Mouse (Mus musculus) liver, embryonic 14.5 days (tissue): Measurements from ENCODE around the gene Fzd9. TPM values are rescaled to one million over a fixed set of nuclear protein-coding genes. Genes with fewer than 3 reads are reported as not detected.

ENCODE experiments used
- ATAC-seq: fragments of 200-750 bp; cut with Nextera tagmentation; 2 replicates; pipeline ENCODE4 v1.8.0; 2017; ENCODE audit warnings: moderate number of reproducible peaks, mild to moderate bottlenecking, moderate library complexity; ENCODE audit not compliant: insufficient read depth
- DNase-seq, 3 experiments: peaks; one replicate each; pipeline ENCODE4 v3.0.0-alpha.2; 2012 to 2013; ENCODE audit warnings: low read depth in 3 of 3, low spot score in 3 of 3
- H3K27ac ChIP-seq: fragments of 300-500 bp; sonication (generic); 2 replicates; pipeline ENCODE4 v1.5.1; 2014; ENCODE audit warnings: moderate library complexity, mild to moderate bottlenecking, control low read depth, inconsistent platforms
- H3K27me3 ChIP-seq: fragments of 300-500 bp; sonication (generic); 2 replicates; pipeline ENCODE4 v1.6.1; 2014; ENCODE audit warnings: mild to moderate bottlenecking, low read length, moderate library complexity; ENCODE audit not compliant: control insufficient read depth, insufficient read depth
- H3K36me3 ChIP-seq: fragments of 300-500 bp; sonication (generic); replicated peaks from 2 replicates; pipeline ENCODE4 v1.6.1; 2014; ENCODE audit warnings: low read depth; ENCODE audit not compliant: control insufficient read depth, insufficient read depth
- H3K4me1 ChIP-seq, 2 experiments: fragments of 200-500 bp in 1 of 2; fragments of 300-500 bp in 1 of 2; sonication (generic) in 1 of 2; replicated peaks; 2 replicates each; pipeline ENCODE4 v1.6.1; 2012 to 2014; ENCODE audit warnings: antibody characterized with exemption in 1 of 2, inconsistent platforms in 1 of 2, low read length in 1 of 2; ENCODE audit not compliant: control insufficient read depth in 2 of 2, insufficient read depth in 2 of 2
- H3K4me2 ChIP-seq: fragments of 300-500 bp; sonication (generic); 2 replicates; pipeline ENCODE4 v1.6.1; 2014; ENCODE audit warnings: low read depth, mild to moderate bottlenecking, control low read depth, moderate library complexity
- H3K4me3 ChIP-seq, 2 experiments: fragments of 200-500 bp in 1 of 2; fragments of 300-500 bp in 1 of 2; sonication (generic) in 1 of 2; 2 replicates each; pipeline ENCODE4 v1.5.1; 2012 to 2014; ENCODE audit warnings: low read depth in 2 of 2, low read length in 2 of 2, mild to moderate bottlenecking in 2 of 2, control low read depth in 1 of 2, inconsistent platforms in 1 of 2, moderate library complexity in 1 of 2; ENCODE audit not compliant: insufficient read depth in 1 of 2
- H3K9ac ChIP-seq: fragments of 300-500 bp; sonication (generic); replicated peaks from 2 replicates; pipeline ENCODE4 v1.6.1; 2014; ENCODE audit warnings: mild to moderate bottlenecking, control low read depth, moderate library complexity
- H3K9me3 ChIP-seq: fragments of 300-500 bp; sonication (generic); 2 replicates; pipeline ENCODE4 v1.6.1; 2016; ENCODE audit warnings: low read length, mixed read lengths; ENCODE audit not compliant: control insufficient read depth
- CTCF ChIP-seq: IDR thresholded peaks from 2 replicates; pipeline ENCODE4 v1.5.1; 2016; ENCODE audit warnings: antibody characterized with exemption, low read depth, control low read depth
- EP300 ChIP-seq: IDR thresholded peaks from 2 replicates; pipeline ENCODE4 v1.6.1; 2016; ENCODE audit warnings: antibody characterized with exemption, low read depth
- WGBS: fragments of 180-500 bp; shearing (Covaris S2); extraction: QIAGEN DNeasy Blood & Tissue Kit; methylation state at CpG from one replicate; pipeline ENCODE4 v1.1.7; 2014; ENCODE audit not compliant: insufficient replicate concordance; 5-methylcytosine and 5-hydroxymethylcytosine counted together
- polyA plus RNA-seq, 2 experiments: library from polyadenylated mRNA; depleted of rRNA in 1 of 2; stranded (reverse) in 1 of 2; unstranded in 1 of 2; fragments of >200 nt; fragmentation: Nextera tagmentation in 1 of 2; extraction: Ambion mirVana in 1 of 2; gene quantifications; 2 replicates each; pipeline versions ENCODE4 v1.2.1 to v1.2.3; 2012 to 2014

The Fzd9 gene
- polyA plus RNA-seq, 2 experiments = 0.19 to 0.25 TPM

DNA sequence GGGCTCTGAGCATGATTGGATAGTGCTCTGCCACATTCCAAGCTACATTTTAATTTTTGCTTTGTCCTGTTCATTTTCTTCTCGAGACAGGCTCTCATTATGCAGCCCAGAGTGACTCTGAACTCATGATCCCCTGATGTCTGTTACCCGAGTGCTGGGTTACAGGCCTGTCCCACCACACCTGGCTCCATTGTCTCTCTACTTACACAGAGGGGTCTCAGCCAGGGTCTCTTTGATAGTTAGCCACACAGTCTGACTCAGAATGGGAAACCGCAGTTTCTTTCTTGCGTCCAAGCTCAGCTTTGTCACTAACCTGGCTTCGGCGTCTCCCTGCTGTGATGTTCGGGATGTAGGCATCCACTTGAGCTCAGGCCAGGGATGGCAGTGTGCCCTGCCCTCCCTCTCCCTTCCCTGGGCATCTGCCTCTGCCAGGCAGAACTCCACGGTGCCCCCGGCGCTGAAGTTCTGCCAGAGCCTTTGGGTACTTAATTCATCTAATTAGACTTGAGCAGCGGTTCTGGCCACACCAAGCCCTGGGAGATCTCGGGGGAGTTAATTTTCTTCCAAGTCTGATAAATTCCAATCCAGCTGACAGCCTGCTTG, 20.6 kb upstream of the Fzd9 start:
- Histone ChIP-seq H3K4me3 (no peak overlapping the region), H3K4me2 (no peak overlapping the region), H3K27ac (no peak overlapping the region), H3K27me3 (peaks cover 4% of the 10 kb centered on the region), H3K4me1 (no peaks in the 10 kb centered on the region), H3K9ac (no peak overlapping the region), H3K9me3 (no peaks in the 10 kb centered on the region), H3K36me3 (no peaks in the 10 kb centered on the region)
- DNase-seq (no peak), ATAC-seq (no peak)
- TF ChIP-seq CTCF (no peak), EP300 (no peak)
- WGBS = 77% methylated on average over 12 of the region's 12 CpGs

DNA sequence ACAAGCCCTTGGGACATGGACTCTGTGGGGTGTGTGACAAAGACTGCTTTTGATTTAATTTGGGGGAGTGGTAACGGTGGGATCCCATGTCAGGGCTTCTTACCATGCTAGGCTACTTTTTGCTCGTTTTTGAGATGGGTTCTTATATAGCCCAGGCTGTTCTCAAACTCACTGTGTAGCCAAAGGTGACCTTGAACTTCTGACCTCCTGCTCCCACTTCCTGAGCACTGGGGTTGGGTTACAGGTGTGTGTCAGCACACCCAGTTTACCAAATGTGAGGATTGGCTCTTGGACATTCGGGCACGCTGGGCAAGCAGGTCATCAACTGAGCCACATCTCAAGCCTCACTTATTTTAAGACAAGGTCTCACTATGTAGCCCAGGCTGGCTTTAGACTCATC, 19.3 kb upstream of the Fzd9 start:
- Histone ChIP-seq H3K36me3 (no peaks in the 10 kb centered on the region), H3K4me3 (no peak overlapping the region), H3K9me3 (no peaks in the 10 kb centered on the region), H3K27me3 (no peaks in the 10 kb centered on the region), H3K4me1 (no peaks in the 10 kb centered on the region), H3K9ac (no peak overlapping the region), H3K4me2 (no peak overlapping the region), H3K27ac (no peak overlapping the region)
- 59% methylated on average over 4 of the region's 4 CpGs for WGBS
- DNase-seq (no peak), ATAC-seq (no peak)
- TF ChIP-seq CTCF = no peak
- TF ChIP-seq EP300 = no peak

DNA sequence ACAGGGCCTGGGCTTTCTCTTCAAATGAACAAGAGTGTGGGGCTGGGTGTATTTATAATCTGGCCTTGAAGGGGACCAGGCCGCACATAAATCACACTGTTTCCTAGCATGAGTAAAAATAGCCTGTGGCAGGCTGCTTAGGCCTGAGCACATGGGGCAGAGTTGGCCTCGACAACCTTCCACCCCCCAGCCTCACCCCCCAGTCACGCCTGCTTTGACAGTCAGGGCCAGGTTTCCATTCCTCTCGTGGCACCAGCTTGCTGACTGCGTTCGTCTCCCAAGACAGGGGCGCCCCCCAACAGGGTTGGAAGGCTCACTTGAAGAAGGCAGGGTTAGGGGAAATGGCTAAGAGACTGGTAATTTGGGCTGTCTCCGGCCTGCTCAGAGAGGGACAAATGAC, 18.4 kb upstream of the Fzd9 start:
- Histone ChIP-seq H3K4me2 (no peak overlapping the region), H3K4me1 (no peaks in the 10 kb centered on the region), H3K27ac (no peak overlapping the region), H3K9me3 (no peaks in the 10 kb centered on the region), H3K36me3 (no peaks in the 10 kb centered on the region), H3K4me3 (no peak overlapping the region), H3K9ac (no peak overlapping the region), H3K27me3 (no peaks in the 10 kb centered on the region)
- TF ChIP-seq CTCF = no peak
- TF ChIP-seq EP300 = no peak
- WGBS = 52% methylated on average over 8 of the region's 8 CpGs
- DNase-seq = no peak
- no peak for ATAC-seq

DNA sequence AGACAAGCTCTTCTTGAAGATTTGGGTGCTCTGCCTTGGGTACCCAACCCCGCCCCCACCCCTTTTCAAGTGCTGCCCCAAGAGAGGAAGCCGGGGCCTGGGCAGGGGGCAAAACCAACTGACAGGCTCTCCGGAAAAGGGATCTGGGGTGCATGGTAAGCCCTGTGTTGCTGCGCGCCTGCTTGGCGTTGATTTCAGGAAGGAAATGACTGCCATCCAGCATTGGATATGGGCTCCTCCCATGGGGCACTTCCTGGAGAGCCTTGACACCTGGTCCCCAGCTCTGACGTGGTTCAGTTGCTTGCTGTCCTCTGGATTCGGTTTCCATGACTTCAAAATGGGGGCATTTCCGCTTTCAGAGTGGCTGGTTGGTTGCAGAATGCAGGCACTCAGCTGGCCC, 13.5 kb upstream of the Fzd9 start:
- DNase-seq (peak in 1 of 3 experiments; percentile 23), ATAC-seq (no peak)
- no peaks in the 10 kb centered on the region for H3K36me3 ChIP-seq
- no peak overlapping the region for H3K27ac ChIP-seq
- no peaks in the 10 kb centered on the region for H3K27me3 ChIP-seq
- no peak overlapping the region for H3K9ac ChIP-seq
- no peaks in the 10 kb centered on the region for H3K9me3 ChIP-seq
- peaks cover 0 to 3% of the 10 kb centered on the region in 2 experiments; a peak in 1 of 4 replicates for H3K4me1 ChIP-seq
- H3K4me3 ChIP-seq = no peak overlapping the region
- TF ChIP-seq EP300 = no peak
- TF ChIP-seq CTCF = no peak
- no peak overlapping the region; the same call in 1 of the 2 replicates for H3K4me2 ChIP-seq
- WGBS = 13% methylated on average over 9 of the region's 9 CpGs

DNA sequence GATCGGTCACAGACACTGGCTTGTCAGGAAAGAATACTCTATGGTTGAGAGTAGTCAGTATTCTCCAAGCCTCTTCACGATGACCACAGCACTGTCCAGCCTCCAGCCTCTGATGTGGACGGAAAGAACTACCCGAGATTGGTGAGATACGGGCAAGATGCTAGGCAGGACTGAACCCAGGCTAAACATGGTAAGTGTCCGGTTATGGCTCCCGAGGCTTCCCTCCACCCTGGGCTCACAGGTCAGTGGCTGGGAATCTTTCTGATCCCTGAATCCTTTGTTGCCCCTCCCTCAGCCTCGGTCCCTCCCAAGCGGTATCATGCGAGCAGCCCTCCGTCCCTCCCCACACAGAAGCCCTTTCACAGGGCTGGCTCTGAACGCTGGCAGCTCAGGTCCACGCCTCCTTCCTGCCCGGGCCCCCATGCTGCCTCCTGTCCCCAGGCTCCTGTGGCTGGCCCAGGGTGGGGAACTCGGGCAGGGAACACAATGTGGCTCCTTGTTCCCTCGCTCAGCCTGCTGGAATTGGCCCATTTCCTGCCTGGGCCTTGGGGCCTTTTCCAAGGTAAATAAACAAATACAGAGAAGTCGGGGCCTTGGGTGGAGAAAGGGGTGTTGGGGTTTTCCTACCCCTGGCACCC, 13.0 kb upstream of the Fzd9 start:
- peaks cover 0 to 3% of the 10 kb centered on the region in 2 experiments; a peak in 1 of 4 replicates for H3K4me1 ChIP-seq
- TF ChIP-seq EP300 (no peak), CTCF (no peak)
- H3K27ac ChIP-seq = no peak overlapping the region
- H3K9ac ChIP-seq = no peak overlapping the region
- DNase-seq (no peak), ATAC-seq (no peak)
- WGBS = 13% methylated on average over 17 of the region's 17 CpGs
- no peaks in the 10 kb centered on the region for H3K36me3 ChIP-seq
- H3K4me2 ChIP-seq = no peak overlapping the region; the same call in 1 of the 2 replicates
- H3K4me3 ChIP-seq = no peak overlapping the region
- H3K27me3 ChIP-seq = no peaks in the 10 kb centered on the region
- H3K9me3 ChIP-seq = no peaks in the 10 kb centered on the region
